Mouse (Mus musculus): Measurements from ENCODE around the gene Cabp1. TPM values are rescaled to one million over a fixed set of nuclear protein-coding genes. Genes with fewer than 3 reads are reported as not detected.

The Cabp1 gene
- polyA plus RNA-seq, 1 experiment, result 3.1 TPM

- no peak for TF ChIP-seq SRF (IDR thresholded peaks at IDR 0.05; ENCODE audit: control insufficient read depth, insufficient read length, low read depth)
- TF ChIP-seq CEBPB (IDR thresholded peaks at IDR 0.05; ENCODE audit: insufficient read depth, poor library complexity, severe bottlenecking), result no peak
- TF ChIP-seq TCF3 (IDR thresholded peaks at IDR 0.05; ENCODE audit: insufficient read length, low read depth), result no peak
- no peak for TF ChIP-seq POLR2A (IDR thresholded peaks at IDR 0.05; ENCODE audit: insufficient read length, low read depth)
- TF ChIP-seq MYOG (IDR thresholded peaks at IDR 0.05; ENCODE audit: control insufficient read depth in 1 of 3, insufficient read depth in 1 of 3, insufficient read length in 2 of 3, low read depth in 2 of 3), result no peak
- no peak for TF ChIP-seq MAX (IDR thresholded peaks at IDR 0.05; ENCODE audit: low read depth)
- TF ChIP-seq MYOD1 (IDR thresholded peaks at IDR 0.05; ENCODE audit: control insufficient read depth in 1 of 3, insufficient read length in 2 of 3, low read depth in 2 of 3), result no peak
- TF ChIP-seq REST (IDR thresholded peaks at IDR 0.05; ENCODE audit: insufficient read depth, insufficient read length), result no peak
- no peak for TF ChIP-seq POLR2AphosphoS2 (IDR thresholded peaks at IDR 0.05; ENCODE audit: insufficient read length, low read depth)
- no peak for TF ChIP-seq USF1 (IDR thresholded peaks at IDR 0.05; ENCODE audit: low read depth)
- no peak for TF ChIP-seq TCF12 (IDR thresholded peaks at IDR 0.05; ENCODE audit: insufficient read depth, poor library complexity, severe bottlenecking)
- TF ChIP-seq E2F4 (IDR thresholded peaks at IDR 0.05; ENCODE audit: insufficient read depth), result no peak
- H3K27me3 ChIP-seq (ENCODE audit: control insufficient read depth, insufficient read depth, insufficient read length), result no peaks in the 10 kb centered on the region
- H3K4me3 ChIP-seq, result no peak overlapping the region
- H3K4me2 ChIP-seq (ENCODE audit: low read depth), result no peak overlapping the region
- H3K79me2 ChIP-seq (ENCODE audit: control insufficient read depth, insufficient read depth), result no peaks in the 10 kb centered on the region
- peaks cover 17% of the 10 kb centered on the region for H3K36me3 ChIP-seq (ENCODE audit: control insufficient read depth, insufficient read depth)
- H3ac ChIP-seq (ENCODE audit: control insufficient read depth, insufficient read length), result no peak overlapping the region
Measured at GRCm38 (mm10) chr5:115127421-115128179, 66.6 kb downstream of the Cabp1 start.

- H3K36me3 ChIP-seq (ENCODE audit: control insufficient read depth, insufficient read depth), result peaks cover 21% of the 10 kb centered on the region
- no peak overlapping the region for H3ac ChIP-seq (ENCODE audit: control insufficient read depth, insufficient read length)
- no peaks in the 10 kb centered on the region for H3K27me3 ChIP-seq (ENCODE audit: control insufficient read depth, insufficient read depth, insufficient read length)
- no peak overlapping the region for H3K4me2 ChIP-seq (ENCODE audit: low read depth)
- no peak overlapping the region for H3K4me3 ChIP-seq
- TF ChIP-seq REST (IDR thresholded peaks at IDR 0.05; ENCODE audit: insufficient read depth, insufficient read length) (no peak), MAX (IDR thresholded peaks at IDR 0.05; ENCODE audit: low read depth) (no peak), MYOG (IDR thresholded peaks at IDR 0.05; ENCODE audit: control insufficient read depth in 1 of 3, insufficient read depth in 1 of 3, insufficient read length in 2 of 3, low read depth in 2 of 3) (no peak), POLR2AphosphoS2 (IDR thresholded peaks at IDR 0.05; ENCODE audit: insufficient read length, low read depth) (no peak), SRF (IDR thresholded peaks at IDR 0.05; ENCODE audit: control insufficient read depth, insufficient read length, low read depth) (no peak), POLR2A (IDR thresholded peaks at IDR 0.05; ENCODE audit: insufficient read length, low read depth) (no peak), CEBPB (IDR thresholded peaks at IDR 0.05; ENCODE audit: insufficient read depth, poor library complexity, severe bottlenecking) (no peak), TCF12 (IDR thresholded peaks at IDR 0.05; ENCODE audit: insufficient read depth, poor library complexity, severe bottlenecking) (no peak), MYOD1 (IDR thresholded peaks at IDR 0.05; ENCODE audit: control insufficient read depth in 1 of 3, insufficient read length in 2 of 3, low read depth in 2 of 3) (no peak), USF1 (IDR thresholded peaks at IDR 0.05; ENCODE audit: low read depth) (no peak), E2F4 (IDR thresholded peaks at IDR 0.05; ENCODE audit: insufficient read depth) (no peak), TCF3 (IDR thresholded peaks at IDR 0.05; ENCODE audit: insufficient read length, low read depth) (no peak)
- H3K79me2 ChIP-seq (ENCODE audit: control insufficient read depth, insufficient read depth), result no peaks in the 10 kb centered on the region
Measured at GRCm38 (mm10) chr5:115126578-115127312, 67.4 kb downstream of the Cabp1 start.

- no peak for TF ChIP-seq POLR2A (IDR thresholded peaks at IDR 0.05; ENCODE audit: insufficient read length, low read depth)
- TF ChIP-seq USF1 (IDR thresholded peaks at IDR 0.05; ENCODE audit: low read depth), result no peak
- TF ChIP-seq MYOD1 (IDR thresholded peaks at IDR 0.05; ENCODE audit: control insufficient read depth in 1 of 3, insufficient read length in 2 of 3, low read depth in 2 of 3), result peak in 1 of 3 experiments; percentile 38
- Histone ChIP-seq H3K4me2 (ENCODE audit: low read depth) (no peak overlapping the region), H3K27me3 (ENCODE audit: control insufficient read depth, insufficient read depth, insufficient read length) (no peaks in the 10 kb centered on the region), H3K4me3 (no peak overlapping the region), H3ac (ENCODE audit: control insufficient read depth, insufficient read length) (no peak overlapping the region), H3K79me2 (ENCODE audit: control insufficient read depth, insufficient read depth) (no peaks in the 10 kb centered on the region), H3K36me3 (ENCODE audit: control insufficient read depth, insufficient read depth) (peaks cover 21% of the 10 kb centered on the region)
Measured at GRCm38 (mm10) chr5:115125211-115125871, 68.8 kb downstream of the Cabp1 start.

- H3K79me2 ChIP-seq (ENCODE audit: control insufficient read depth, insufficient read depth), result no peaks in the 10 kb centered on the region
- no peak overlapping the region for H3K4me2 ChIP-seq (ENCODE audit: low read depth)
- peaks cover 21% of the 10 kb centered on the region for H3K36me3 ChIP-seq (ENCODE audit: control insufficient read depth, insufficient read depth)
- H3K27me3 ChIP-seq (ENCODE audit: control insufficient read depth, insufficient read depth, insufficient read length), result no peaks in the 10 kb centered on the region
- TF ChIP-seq E2F4 (IDR thresholded peaks at IDR 0.05; ENCODE audit: insufficient read depth), result no peak
- no peak for TF ChIP-seq MYOG (IDR thresholded peaks at IDR 0.05; ENCODE audit: control insufficient read depth in 1 of 3, insufficient read depth in 1 of 3, insufficient read length in 2 of 3, low read depth in 2 of 3)
- TF ChIP-seq POLR2AphosphoS2 (IDR thresholded peaks at IDR 0.05; ENCODE audit: insufficient read length, low read depth), result no peak
- no peak for TF ChIP-seq POLR2A (IDR thresholded peaks at IDR 0.05; ENCODE audit: insufficient read length, low read depth)
- no peak for TF ChIP-seq TCF12 (IDR thresholded peaks at IDR 0.05; ENCODE audit: insufficient read depth, poor library complexity, severe bottlenecking)
- no peak for TF ChIP-seq MYOD1 (IDR thresholded peaks at IDR 0.05; ENCODE audit: control insufficient read depth in 1 of 3, insufficient read length in 2 of 3, low read depth in 2 of 3)
- TF ChIP-seq MAX (IDR thresholded peaks at IDR 0.05; ENCODE audit: low read depth), result no peak
- no peak for TF ChIP-seq SRF (IDR thresholded peaks at IDR 0.05; ENCODE audit: control insufficient read depth, insufficient read length, low read depth)
- no peak for TF ChIP-seq CEBPB (IDR thresholded peaks at IDR 0.05; ENCODE audit: insufficient read depth, poor library complexity, severe bottlenecking)
- TF ChIP-seq USF1 (IDR thresholded peaks at IDR 0.05; ENCODE audit: low read depth), result no peak
- no peak for TF ChIP-seq TCF3 (IDR thresholded peaks at IDR 0.05; ENCODE audit: insufficient read length, low read depth)
- no peak for TF ChIP-seq REST (IDR thresholded peaks at IDR 0.05; ENCODE audit: insufficient read depth, insufficient read length)
- H3ac ChIP-seq (ENCODE audit: control insufficient read depth, insufficient read length), result no peak overlapping the region
- no peak overlapping the region for H3K4me3 ChIP-seq
Measured at GRCm38 (mm10) chr5:115124690-115125089, 69.5 kb downstream of the Cabp1 start.

All from myocyte (in vitro differentiated cells).